Mouse (Mus musculus) liver, adult (tissue): Measurements from ENCODE around the gene Kifc1.

Experiments used
- GATA4 ChIP-seq: IDR thresholded peaks from 2 replicates; pipeline ENCODE4 v1.6.1; 2014; ENCODE audit warnings: mild to moderate bottlenecking, low read length; ENCODE audit not compliant: insufficient replicate concordance

Gene Kifc1

DNA sequence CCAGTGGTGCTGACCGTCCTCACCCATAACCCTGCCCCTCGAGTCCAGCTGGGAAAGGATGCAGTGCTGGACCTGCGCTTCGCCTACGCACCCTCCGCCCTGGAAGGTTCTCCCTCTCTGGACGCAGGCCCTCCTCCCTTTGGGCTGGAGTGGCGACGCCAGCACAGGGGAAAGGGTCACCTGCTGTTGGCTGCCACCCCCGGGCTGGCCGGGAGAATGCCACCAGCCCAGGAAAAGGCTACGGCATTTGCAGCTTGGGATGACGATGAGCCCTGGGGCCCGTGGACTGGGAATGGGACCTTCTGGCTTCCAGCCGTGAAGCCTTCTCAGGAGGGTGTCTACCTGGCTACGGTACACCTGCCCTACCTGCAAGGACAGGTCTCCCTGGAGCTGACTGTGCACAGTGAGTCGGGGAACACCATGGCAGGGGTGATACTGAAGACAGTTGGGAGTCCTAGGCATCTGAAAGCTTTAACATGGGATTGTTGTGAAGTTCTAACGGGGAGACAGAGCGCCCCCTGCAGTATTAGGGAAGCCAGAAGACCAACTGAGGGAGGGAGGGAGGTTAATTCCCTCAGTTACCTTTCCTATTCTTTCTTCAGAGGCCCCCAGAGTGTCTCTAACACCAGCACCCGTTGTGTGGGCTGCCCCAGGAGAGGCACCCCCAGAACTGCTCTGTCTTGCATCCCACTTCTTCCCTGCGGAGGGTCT, 35.1 kb upstream of the Kifc1 start:
- no peak for TF ChIP-seq GATA4

DNA sequence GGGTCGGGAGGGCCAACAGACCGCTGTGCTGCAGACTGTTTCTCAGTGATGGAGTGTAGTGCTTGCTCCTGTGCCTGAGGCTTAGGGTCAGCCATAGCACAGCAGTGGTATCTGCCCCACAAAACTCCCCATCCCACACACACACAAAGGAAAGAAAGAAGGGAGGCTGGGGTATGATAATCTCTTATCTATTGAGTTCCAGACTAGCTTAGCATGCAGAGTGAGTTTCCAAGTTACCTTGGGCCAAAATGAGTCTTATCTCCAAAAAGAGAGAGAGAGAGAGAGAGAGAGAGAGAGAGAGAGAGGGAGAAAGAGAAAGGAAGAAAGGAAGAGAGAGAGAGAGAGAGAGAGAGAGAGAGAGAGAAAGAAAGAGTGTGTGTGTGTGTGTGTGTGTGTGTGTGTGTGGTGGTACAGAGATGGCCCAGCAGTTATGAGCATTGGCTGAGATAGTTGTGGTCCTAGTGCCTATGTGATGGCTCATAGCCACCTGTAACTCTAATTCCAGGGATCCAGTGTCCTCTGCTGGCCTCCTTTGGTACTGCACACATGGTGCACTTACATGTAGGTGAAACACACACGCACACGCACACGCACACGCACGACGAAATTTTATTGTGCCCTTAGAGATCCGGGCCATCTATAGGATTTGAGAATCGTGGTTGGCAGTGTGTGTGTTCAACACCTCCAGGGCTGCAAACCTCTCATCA, 34.3 kb upstream of the Kifc1 start:
- TF ChIP-seq GATA4, result no peak

DNA sequence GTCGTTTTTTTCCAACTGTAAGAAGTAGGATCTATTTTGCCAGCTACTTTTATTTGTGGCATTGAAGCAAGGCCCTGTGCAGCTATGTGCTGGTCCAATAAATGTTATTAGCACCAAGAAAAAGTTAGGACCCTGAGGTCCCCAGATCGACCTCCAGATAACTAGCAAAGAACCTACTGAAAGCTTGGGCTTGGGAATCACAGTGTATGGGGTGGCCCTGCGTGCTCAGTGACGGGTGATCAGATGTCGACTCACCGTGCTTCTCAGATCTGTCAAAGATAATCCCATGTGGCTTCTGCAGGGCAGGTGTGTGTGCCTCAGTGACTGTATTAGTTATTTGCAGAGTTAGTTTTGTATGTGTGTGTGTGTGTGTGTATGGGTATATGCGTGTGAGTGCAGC, 30.9 kb upstream of the Kifc1 start:
- TF ChIP-seq GATA4, result no peak

DNA sequence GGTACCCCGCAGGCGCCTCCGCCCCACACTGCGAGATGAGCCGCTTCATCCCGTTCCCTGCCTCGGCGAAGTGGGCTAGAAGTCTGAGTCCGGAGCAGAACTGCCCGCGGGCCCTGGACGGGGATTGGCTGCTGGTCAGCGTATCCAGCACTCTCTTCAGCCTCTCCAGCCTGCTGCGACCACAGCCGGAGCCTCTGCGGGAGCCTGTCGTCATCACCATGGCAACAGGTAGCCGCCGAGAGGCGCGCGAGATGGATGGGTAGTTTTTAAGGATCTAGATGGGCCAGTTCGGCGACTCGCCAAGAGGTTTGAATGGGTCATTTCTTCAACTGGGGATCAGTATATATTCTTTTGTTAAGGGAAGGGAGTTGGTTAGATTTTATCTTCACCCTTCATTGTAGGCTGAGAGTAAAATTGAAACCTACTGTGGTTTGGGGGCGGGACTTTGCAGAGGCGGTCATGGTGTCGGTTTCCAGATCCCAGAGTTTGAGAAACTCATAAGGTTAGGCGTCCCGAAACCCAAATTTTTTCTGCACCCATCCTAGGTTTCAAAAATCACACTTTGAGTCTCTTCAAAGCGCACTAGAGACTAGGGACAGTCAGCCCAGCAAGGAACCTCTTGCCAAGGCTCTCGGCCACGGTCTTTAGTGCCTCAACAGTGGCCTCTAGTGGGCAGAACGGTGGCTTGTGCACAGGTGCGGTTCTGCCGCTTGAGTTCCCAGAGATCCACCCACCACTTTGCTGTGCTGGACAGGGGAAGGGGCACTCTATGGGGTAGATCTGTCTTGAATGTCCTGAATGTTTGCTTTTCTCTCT, 30.0 kb upstream of the Kifc1 start:
- TF ChIP-seq GATA4, result no peak

DNA sequence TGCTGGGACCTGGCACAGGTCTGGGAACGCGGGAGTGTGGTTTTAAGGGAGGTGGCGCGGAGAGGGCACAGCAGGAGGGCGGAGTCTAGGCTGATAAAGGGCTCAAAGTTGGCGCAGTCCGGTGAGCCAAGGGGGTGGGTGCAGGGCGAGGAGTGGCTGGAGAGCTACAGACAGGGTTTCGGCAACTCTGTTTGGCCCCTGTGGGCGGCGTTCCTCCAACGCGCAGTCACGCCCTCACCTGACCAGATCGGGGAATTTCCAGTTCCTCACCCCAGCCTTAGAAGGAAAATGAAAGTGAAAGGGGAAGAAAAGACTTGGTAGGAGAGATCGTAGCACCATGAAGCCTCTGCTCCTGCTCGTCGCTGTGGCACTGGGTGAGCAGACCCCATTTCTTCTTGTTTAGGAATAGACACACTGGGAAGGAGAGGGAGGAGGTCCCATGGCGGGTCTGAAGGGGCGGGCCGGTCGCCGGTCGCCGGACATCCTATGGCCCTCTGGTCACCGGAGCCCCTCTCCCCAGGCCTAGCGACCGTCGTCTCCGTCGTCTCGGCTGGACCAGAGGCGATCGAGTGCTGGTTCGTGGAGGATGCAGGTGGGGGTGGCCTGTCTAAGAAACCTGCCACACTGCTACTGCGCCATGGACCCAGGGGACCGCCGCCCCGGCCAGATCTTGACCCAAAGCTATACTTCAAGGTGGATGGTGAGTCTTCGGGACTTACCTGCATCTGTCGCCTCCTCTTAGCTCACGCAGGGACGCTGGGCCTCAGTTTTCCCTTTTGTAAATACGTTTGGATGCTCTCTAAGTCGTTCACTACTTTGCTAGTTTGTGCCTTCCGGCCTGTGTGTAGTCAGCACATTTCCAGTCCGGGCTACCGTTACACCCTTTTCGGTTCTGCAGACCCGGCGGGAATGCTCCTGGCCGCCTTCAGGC, 29.2 kb upstream of the Kifc1 start:
- peak; percentile 83; the same call in 1 of the 2 replicates for TF ChIP-seq GATA4

DNA sequence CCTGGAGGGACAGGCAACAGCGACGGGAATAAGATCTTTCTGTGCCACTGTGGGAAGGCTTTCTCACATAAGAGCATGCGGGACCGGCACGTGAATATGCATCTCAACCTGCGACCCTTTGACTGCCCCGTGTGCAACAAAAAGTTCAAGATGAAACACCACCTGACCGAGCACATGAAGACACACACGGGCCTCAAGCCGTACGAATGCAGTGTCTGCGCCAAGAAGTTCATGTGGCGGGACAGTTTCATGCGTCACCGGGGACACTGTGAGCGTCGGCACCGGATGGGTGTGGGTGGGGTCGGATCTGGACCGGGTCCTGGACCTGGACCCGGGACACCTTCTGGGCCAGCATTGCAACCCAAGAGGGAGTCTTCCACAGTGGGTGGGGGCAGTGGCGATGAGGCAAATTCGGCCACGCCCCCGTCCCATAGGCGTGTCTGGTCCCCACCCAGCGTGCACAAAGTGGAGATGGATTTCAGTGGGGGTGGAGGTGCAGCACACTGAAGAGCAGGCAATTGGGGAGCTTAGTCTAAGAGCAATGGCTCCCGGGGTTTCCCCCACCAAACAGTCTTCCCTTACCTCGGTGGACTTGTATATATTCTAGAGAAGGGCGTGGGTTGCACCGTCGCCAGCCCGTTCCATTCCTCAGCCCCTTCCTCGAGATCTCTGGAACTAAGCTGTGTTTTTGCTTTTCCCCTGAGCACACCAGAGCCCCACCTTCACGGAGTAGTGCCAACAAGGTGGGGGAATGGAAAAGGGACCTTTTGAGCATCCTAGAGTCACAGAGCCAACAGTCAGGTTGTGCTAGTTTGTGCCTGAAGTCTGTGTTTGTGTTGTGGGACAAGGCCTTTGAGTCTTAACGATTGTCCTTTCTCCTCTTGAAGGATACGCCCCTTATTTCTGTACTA, 28.1 kb upstream of the Kifc1 start:
- TF ChIP-seq GATA4, result no peak

DNA sequence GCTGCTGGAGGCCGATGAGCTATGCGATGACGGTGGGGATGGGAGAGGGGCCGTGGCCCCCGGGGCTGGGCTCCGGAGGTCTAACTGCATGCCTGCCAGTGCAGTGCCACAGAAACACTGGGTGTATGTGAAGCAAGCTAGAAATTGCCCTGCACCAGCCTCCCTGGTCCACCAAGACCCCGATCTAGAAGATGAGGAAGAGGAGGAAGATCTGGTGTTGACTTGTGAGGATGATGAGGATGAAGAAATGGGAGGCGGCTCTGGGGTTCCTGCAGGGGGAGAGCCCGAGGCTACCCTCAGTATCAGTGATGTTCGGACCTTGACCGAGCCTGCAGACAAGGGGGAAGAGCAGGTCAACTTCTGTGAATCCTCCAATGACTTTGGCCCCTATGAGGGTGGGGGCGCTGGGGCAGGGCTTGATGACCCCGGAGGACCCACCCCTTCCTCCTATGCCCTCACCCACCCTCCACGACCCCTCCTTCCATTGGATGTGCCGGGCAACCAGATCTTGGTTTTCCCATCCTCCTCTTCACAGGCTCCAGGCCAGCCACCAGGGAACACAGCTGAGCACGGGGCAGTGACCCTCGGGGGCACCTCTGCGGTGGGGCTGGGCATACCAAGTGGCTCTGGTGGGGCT, 27.3 kb upstream of the Kifc1 start:
- TF ChIP-seq GATA4, result no peak

DNA sequence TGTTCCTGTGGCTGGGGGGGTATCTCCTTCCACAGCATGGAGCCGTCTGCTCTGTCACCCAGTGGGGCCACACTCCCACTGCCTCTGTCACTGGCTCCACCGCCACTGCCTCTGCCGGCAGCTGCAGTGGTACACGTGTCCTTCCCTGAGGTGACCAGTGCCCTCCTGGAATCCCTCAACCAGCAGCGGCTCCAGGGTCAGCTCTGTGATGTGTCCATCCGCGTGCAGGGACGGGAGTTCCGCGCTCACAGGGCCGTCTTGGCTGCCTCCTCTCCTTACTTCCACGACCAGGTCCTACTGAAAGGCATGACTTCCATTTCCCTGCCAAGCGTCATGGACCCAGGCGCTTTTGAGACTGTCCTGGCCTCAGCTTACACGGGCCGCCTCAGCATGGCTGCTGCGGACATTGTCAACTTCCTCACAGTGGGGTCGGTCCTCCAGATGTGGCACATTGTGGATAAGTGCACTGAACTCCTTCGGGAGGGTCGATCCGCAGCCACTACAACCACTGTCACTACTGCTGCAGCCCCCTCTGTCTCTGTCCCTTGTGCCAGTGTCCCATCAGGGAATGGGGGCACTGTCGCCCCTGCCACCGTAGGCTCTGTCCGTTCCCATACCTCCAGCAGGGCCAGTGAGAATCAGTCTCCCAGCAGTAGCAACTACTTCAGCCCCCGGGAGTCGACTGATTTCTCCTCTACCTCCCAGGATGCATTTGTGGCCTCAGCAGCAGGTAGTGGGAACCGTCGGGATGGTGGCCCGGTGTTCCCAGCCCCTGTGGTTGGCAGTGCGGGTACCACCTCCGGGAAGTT, 26.6 kb upstream of the Kifc1 start:
- TF ChIP-seq GATA4, result no peak

DNA sequence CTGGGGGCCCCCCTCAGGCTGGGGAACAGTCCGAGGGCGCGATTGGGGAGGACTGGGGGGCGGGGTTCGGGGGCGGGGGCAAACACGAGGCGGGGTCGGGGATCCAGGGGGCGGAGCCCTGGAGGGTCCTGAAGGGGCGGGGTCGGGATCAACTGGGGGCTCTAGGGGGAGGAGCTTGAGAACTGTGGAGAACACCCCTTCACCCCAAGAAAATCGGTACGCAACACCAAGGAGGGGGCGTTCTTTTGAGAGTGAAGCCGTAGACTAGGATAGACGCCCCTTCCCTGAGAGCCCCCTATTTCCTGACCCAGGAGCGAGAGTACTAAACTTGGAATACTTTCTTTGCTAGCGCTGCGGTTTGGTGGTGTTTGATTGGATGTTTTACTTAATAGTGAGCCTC, 25.8 kb upstream of the Kifc1 start:
- no peak for TF ChIP-seq GATA4

DNA sequence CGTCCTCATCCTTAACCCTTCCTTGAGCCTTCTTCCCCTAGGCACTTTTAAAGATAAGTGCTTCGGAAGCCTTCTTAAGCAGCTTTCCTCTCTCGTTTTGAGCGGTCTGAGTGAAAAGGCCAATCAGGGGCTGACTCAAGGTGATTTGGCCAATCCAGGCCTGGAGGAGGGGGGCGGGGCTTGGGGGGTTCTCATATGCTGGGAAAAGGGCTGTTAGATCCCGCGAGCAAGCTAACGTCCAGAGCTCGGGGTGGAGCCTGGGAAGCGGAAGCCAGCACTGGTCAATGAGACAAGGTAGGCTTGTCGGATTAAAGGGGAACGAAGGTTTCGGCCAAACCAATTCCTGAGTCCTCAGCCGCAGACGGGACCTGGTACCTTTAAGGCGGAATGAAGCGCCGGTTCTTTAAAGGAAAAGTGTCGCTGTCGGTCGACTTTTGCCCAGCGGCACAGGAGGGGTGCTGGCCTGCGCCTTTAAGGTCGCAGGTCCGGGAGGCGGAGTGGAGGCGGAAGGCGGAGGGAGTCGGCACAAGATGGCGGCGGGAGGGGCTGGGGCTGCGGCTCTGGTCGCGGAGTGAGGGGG, 25.3 kb upstream of the Kifc1 start, which contains the start of the genes Tapbp and Zbtb22:
Gene Tapbp (plus strand): TSS at position 229 of the 580 bp plus-strand sequence.
Gene Zbtb22 (plus strand): TSS at position 234 of the 580 bp plus-strand sequence.
- TF ChIP-seq GATA4, result no peak; the same call in 1 of the 2 replicates

DNA sequence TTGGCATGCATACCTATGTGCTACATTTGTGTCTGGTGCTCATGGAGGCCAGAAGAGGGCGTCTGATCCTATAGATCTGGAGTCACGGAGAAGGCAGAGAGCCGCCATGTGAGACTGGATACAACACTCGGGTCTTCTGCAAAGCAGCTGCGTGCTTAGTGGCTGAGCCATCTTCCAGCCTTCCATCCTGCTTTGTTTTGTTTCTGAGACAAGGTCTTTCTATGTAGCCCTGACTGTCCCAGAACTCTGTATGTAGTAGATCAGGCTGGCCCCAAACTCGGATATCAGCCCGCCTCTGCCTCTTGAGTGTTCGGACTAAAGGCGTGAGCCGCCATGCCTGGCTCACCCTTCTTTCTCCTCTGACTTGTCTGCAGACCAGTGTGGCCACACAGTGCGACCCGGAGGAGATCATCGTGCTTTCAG, 24.5 kb upstream of the Kifc1 start:
- TF ChIP-seq GATA4, result no peak

DNA sequence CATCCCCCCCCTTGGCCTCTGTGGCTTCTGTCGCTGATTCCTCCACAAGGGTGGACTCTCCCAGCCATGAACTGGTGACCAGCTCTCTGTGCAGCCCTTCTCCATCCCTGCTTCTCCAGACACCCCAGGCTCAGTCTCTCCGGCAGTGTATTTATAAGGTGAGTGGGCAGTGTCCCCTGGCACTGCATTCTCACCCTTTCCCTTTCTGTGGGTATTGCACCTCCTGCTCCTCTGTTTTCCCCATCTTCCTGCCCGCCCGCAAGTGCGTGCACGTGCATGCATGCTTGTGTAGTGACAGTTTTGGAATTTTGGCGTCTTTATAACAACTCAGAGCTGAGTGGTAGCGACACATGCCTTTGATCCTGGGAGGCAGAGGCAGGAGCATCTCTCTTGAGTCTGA, 23.4 kb upstream of the Kifc1 start:
- no peak for TF ChIP-seq GATA4

DNA sequence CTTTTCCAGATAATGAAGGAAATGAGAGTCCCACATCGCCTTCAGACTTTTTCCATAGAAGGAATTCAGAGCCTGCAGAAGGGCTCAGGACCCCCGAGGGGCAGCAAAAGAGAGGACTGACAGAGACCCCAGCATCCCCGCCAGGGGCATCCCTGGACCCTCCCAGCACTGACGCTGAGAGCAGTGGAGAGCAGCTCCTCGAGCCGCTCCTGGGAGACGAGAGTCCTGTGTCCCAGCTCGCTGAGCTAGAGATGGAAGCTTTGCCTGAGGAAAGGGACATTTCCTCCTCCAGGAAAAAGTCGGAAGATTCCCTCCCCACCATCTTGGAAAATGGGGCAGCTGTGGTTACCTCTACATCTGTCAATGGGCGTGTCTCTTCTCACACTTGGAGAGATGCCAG, 22.8 kb upstream of the Kifc1 start:
- TF ChIP-seq GATA4, result no peak
